Mouse (Mus musculus) right cerebral cortex, postnatal 25 days (tissue): ENCODE measurements around the gene Gm9780.
"Not testable (repeated sequence)": the region's sequence is repeated elsewhere in the genome, so short reads cannot be mapped to it uniquely, and the experiment has no call there.

ENCODE experiments used
- DNase-seq: peaks from one replicate; pipeline ENCODE4 v3.0.0; 2022

Gm9780 gene

DNA sequence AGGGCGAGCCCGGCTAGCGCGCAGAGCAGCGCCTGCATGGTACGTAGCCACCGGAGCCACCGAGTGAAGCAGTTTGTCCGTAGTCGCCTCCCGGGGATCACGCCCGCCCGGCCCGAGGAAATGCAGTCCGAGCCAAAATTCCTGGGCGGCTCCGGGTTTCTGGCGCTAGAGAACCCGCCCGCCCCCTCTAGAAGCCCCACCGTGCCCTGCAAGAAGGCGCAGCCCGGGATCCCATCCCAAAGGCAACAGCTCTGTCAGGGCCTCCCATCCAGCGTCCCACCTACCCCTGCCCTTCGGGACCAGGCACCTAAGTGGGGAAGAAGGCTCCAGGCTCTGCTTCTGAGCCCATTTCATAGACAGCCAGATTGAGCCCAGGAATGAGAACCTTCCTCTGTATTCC lies at the start of gene Gm9780:
Gm9780 (minus strand) TSS at position 101 of the 400 bp plus-strand sequence.
- DNase-seq: not testable (repeated sequence)

GRCm38 (mm10) chr14:26081997-26082396 lies 39.5 kb upstream of the Gm9780 start, which contains the start of gene Cphx3:
Cphx3 (plus strand) TSS chr14:26082297.
- not testable (repeated sequence) for DNase-seq

DNA sequence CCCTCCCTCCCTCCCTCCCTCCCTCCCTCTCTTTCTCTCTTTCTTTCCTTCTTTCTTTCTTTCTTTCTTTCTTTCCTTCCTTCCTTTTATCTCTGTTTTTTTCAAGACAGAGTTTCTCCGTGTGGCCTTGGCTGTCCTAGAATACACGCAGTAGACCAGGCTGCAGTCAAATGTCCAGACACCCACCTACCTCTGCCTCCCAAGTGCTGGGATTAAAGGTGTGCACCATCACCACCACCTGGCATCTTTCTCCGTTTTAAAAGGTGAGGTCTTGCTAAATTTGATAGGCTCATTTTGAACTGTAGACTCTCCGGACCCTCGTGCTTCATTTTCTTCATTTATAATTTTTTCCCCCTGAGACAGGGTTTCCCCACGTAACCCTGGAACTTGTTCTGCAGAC lies 38.7 kb upstream of the Gm9780 start, which contains the start of gene Cphx2:
Cphx2 (plus strand) TSS at position 301 of the 400 bp plus-strand sequence.
- DNase-seq: not testable (repeated sequence)

- not testable (repeated sequence) for DNase-seq
These were observed 34.3 kb upstream of the Gm9780 start for GRCm38 (mm10) chr14:26076620-26077390.

DNA sequence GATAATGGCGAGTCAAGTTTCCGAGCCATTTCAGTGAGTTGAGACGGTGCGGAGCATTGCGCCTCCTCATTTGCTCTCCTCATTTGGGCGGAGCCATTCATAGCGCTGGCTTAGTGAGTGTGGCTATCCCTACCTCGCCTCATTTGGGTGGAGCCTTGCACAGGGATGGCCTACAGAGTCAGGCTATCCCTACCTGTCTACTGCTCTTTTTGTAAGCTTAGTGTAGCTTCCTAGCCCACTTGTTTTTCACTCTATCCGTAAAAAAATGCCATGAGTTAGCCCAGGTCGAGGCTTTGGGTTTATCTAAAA lies 24.8 kb upstream of the Gm9780 start, which contains the start of gene Tmem254c:
Tmem254c (minus strand) TSS at position 31 of the 309 bp plus-strand sequence.
- not testable (repeated sequence) for DNase-seq

- not testable (repeated sequence) for DNase-seq
These were observed 24.2 kb upstream of the Gm9780 start for GRCm38 (mm10) chr14:26066574-26067324.

GRCm38 (mm10) chr14:26059362-26059761 lies 16.9 kb upstream of the Gm9780 start:
- not testable (repeated sequence) for DNase-seq

- DNase-seq: not testable (repeated sequence)
These were observed 15.7 kb upstream of the Gm9780 start for GRCm38 (mm10) chr14:26058184-26058583.

- DNase-seq: not testable (repeated sequence)
These were observed 6.3 kb upstream of the Gm9780 start for GRCm38 (mm10) chr14:26048767-26049166.

DNA sequence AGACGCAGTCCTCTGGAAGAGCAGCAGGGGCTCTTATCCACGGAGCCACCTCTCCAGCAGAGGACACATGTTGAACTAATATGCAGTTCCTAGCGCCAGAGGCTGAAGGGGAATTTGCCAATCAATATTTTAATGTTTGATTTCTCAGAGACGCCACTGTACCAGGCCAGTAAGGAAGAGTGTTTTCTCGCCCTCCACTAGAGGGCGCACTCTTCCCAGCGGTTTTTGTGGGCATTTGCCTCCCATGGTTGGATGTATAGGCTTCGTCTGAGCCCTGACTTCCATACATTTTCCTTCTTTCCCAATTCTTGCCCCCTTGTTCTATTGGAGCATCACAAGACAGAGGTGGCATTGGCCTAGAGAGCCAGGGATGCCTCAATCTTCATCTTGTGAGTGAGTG lies 4.5 kb upstream of the Gm9780 start:
- not testable (repeated sequence) for DNase-seq

GRCm38 (mm10) chr14:26045007-26045406 lies 2.5 kb upstream of the Gm9780 start:
- DNase-seq: not testable (repeated sequence)

GRCm38 (mm10) chr14:26035439-26035838 lies 7.1 kb downstream of the Gm9780 start:
- DNase-seq: not testable (repeated sequence)

DNA sequence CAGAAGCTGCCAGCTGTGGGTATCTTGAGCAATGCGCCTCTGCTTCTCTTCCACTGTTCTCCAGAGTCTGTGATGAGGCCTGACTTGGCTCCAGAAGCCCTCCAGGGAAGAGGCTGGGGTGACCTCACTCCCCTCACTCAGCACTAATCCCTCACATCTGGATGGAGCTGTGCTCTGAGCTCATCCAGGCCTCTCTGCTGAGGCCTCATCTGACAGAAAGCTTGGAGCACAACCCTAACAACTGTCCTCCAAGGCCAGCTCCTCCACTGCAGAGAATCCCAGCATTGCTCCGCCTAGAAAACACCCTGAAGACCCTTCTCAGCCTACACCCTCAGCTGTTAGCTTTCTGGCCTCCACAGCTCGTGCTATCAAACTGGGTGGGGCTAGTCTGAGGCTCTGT lies 8.1 kb downstream of the Gm9780 start:
- not testable (repeated sequence) for DNase-seq

DNA sequence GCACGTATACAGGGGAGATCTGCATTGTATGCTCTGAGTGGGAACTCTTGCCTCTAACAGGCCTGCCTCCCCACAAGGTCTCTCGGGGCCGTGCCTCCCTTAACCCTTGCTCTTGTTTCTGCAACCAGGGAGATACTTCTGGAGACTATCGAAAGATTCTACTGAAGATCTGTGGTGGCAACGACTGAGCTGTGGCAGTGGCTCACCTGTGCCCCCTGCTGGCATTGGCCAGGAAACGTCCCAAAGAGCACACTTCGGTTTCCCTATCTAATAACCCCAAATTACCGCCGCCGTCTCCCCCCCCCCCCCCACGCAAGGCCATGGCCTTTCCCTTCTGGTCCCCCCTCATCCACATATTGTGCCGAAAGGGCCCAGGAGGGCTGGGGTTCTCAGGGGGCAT lies 16.9 kb downstream of the Gm9780 start:
- DNase-seq: not testable (repeated sequence)

DNA sequence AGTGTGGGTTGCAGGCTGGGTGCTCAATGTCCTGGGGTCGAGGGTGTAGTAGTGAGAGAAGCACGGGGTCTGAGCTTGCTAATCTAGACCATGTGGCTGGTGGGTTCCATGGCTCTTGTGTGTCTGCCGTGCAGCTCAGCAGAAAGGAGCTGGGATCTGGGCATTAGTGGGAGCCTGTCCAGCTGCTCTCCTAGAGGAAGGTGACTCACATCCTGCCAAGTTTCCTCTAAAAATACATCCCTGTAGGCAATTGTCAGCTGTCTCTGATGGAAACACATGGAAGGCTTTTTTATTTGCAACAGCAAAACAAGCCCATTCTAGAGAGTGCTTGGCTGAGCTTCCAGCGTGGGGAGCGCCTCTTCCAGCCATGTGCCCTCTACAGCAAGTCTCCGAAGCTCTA lies 19.7 kb downstream of the Gm9780 start:
- not testable (repeated sequence) for DNase-seq

- not testable (repeated sequence) for DNase-seq
These were observed 21.0 kb downstream of the Gm9780 start for GRCm38 (mm10) chr14:26021555-26021954.

- not testable (repeated sequence) for DNase-seq
These were observed 26.1 kb downstream of the Gm9780 start for GRCm38 (mm10) chr14:26016414-26016813.

DNA sequence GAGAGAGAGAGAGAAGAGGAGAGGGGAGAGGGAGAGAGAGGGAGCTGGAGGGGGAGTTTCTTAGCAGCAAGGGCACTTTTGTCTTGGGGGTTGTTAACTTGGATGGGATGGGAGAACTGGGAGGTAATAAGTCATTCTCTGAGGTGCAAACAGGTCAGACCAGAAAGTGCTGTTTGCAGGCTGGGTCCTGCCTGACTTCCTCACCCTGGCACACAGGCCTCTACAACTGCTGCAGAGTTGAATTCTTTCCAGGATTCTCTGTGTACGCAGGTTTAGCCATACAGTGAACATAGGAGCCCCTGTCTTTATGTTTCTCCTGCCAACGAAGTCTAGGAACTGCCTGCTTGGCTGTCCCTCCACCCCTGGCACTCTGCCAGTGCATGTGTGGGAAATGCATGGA lies 35.0 kb downstream of the Gm9780 start:
- DNase-seq: not testable (repeated sequence)

DNA sequence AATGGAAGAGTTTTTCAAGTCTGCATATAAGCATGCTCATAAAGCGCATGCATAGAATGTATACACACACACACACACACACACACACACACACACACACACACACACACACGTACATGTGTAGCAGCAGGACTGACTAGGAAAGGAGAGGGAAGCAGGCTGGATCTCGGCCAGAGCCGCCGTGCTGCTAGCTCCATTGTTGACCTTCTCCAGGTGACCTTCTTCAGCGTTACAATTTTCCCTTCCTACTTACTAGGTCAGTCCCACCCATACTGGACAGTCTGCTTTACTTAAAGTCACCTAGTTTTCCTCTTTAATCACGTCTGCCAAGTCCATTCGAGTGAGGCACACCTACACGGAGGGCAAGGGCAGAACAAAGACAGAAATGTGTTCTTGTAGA lies 60.6 kb downstream of the Gm9780 start:
- not testable (repeated sequence) for DNase-seq

DNA sequence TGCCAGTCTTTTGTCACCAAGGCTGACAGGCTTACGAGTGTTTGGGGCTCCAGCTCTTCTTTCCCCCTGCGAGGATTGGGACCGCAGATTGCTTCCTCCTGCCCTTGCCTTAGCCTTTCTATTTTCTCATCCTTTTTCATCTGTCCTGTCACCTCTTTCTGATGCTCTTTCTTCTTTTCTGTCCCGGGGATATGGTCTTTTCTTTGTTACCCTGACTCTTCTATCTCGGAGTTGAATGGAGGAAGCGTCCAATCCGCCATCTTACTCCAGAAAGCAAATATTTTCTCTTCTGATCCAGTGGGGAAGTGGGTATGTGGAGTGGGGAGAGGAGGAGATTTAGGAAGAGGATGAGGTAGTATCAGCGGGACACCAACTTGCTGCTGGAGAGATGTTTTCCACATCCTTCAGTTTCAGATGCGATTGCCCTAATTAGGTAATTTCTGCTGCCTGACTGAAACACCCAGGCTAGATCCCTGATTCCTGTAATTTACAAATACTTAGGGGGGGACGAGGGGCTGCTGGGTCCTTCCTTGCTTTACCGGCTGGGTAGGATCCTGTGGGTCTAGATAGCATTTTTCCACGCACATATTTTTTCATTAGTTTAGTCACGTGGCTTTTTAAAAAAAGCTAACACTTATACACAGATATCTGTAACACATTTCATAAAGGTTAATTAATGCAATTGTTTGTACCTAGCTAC lies 63.1 kb downstream of the Gm9780 start:
- DNase-seq: not testable (repeated sequence)

GRCm38 (mm10) chr14:25978371-25979241 lies 63.9 kb downstream of the Gm9780 start, which contains the start of gene Duxbl1:
Duxbl1 (plus strand) TSS chr14:25978577.
- not testable (repeated sequence) for DNase-seq
